Mouse (Mus musculus): ENCODE data around the gene Enkd1. TPM values are rescaled to one million over a fixed set of nuclear protein-coding genes. Genes with fewer than 3 reads are reported as not detected.

The Enkd1 gene
- 34.9 and 35.9 TPM in 2 replicates for polyA plus RNA-seq (2016; fragmentation: Nextera tagmentation; extraction: Ambion mirVana)

GRCm38 (mm10) chr8:105707498-105708403 is at the start of gene Enkd1, which contains the start of gene 4933405L10Rik:
Gene Enkd1 (minus strand): TSS chr8:105708210.
Gene 4933405L10Rik (plus strand): TSS chr8:105707655.
- ATAC-seq (ENCODE audit: insufficient number of reproducible peaks, insufficient read depth, low FRiP score, low TSS enrichment, low read depth), result peak; percentile 77
- H3K27me3 ChIP-seq, result no peaks in the 10 kb centered on the region
- H3K9me3 ChIP-seq, result no peaks in the 10 kb centered on the region
- under 1% methylated on average over 54 of the region's 55 CpGs for WGBS
- peaks cover 19% of the 10 kb centered on the region for H3K36me3 ChIP-seq
- H3K9ac ChIP-seq (replicated peaks), result peak within 1 kb of the TSS; percentile 79
- peaks cover 15% of the 10 kb centered on the region for H3K4me1 ChIP-seq (replicated peaks)
- peak within 1 kb of the TSS; percentile 89 for H3K4me2 ChIP-seq
- H3K27ac ChIP-seq, result peak within 1 kb of the TSS; percentile 64; the same call in 1 of the 2 replicates
- peak within 1 kb of the TSS; percentile 77 for H3K4me3 ChIP-seq (replicated peaks)

GRCm38 (mm10) chr8:105754688-105755087 is 46.7 kb upstream of the Enkd1 start:
- H3K4me2 ChIP-seq, result no peak overlapping the region
- no peak for ATAC-seq (ENCODE audit: insufficient number of reproducible peaks, insufficient read depth, low FRiP score, low TSS enrichment, low read depth)
- no peaks in the 10 kb centered on the region for H3K36me3 ChIP-seq
- peaks cover 21% of the 10 kb centered on the region for H3K4me1 ChIP-seq (replicated peaks)
- H3K27me3 ChIP-seq, result no peaks in the 10 kb centered on the region
- H3K9me3 ChIP-seq, result no peaks in the 10 kb centered on the region
- no peak overlapping the region for H3K4me3 ChIP-seq (replicated peaks)
- no peak overlapping the region for H3K9ac ChIP-seq (replicated peaks)
- no peak overlapping the region for H3K27ac ChIP-seq
- 57% methylated on average over 2 of the region's 2 CpGs for WGBS

GRCm38 (mm10) chr8:105753916-105754315 is 45.9 kb upstream of the Enkd1 start:
- 65% methylated on average over 2 of the region's 2 CpGs for WGBS
- H3K27ac ChIP-seq, result no peak overlapping the region
- H3K4me3 ChIP-seq (replicated peaks), result no peak overlapping the region
- no peaks in the 10 kb centered on the region for H3K27me3 ChIP-seq
- no peak overlapping the region for H3K4me2 ChIP-seq
- H3K9ac ChIP-seq (replicated peaks), result no peak overlapping the region
- H3K36me3 ChIP-seq, result no peaks in the 10 kb centered on the region
- no peaks in the 10 kb centered on the region for H3K9me3 ChIP-seq
- no peak for ATAC-seq (ENCODE audit: insufficient number of reproducible peaks, insufficient read depth, low FRiP score, low TSS enrichment, low read depth)
- peaks cover 25% of the 10 kb centered on the region for H3K4me1 ChIP-seq (replicated peaks)

- Histone ChIP-seq H3K27me3 (no peaks in the 10 kb centered on the region), H3K27ac (peak overlapping the region; percentile 56), H3K4me2 (peak overlapping the region; percentile 32), H3K36me3 (no peaks in the 10 kb centered on the region), H3K9ac (replicated peaks) (no peak overlapping the region), H3K4me3 (replicated peaks) (no peak overlapping the region), H3K9me3 (no peaks in the 10 kb centered on the region), H3K4me1 (replicated peaks) (peaks cover 26% of the 10 kb centered on the region)
- WGBS, result 8% methylated on average over 11 of the region's 11 CpGs
- ATAC-seq (ENCODE audit: insufficient number of reproducible peaks, insufficient read depth, low FRiP score, low TSS enrichment, low read depth), result no peak
Observed at GRCm38 (mm10) chr8:105750606-105751005, 42.6 kb upstream of the Enkd1 start.

GRCm38 (mm10) chr8:105743301-105743700 is 35.3 kb upstream of the Enkd1 start:
- Histone ChIP-seq H3K4me1 (replicated peaks) (peaks cover 14% of the 10 kb centered on the region), H3K27ac (no peak overlapping the region), H3K4me2 (no peak overlapping the region), H3K36me3 (peaks cover 10% of the 10 kb centered on the region; the same call in 1 of the 2 replicates), H3K9me3 (no peaks in the 10 kb centered on the region), H3K27me3 (no peaks in the 10 kb centered on the region), H3K4me3 (replicated peaks) (no peak overlapping the region), H3K9ac (replicated peaks) (no peak overlapping the region)
- no peak for ATAC-seq (ENCODE audit: insufficient number of reproducible peaks, insufficient read depth, low FRiP score, low TSS enrichment, low read depth)
- WGBS, result 85% methylated on average over 4 of the region's 4 CpGs

- Histone ChIP-seq H3K4me1 (replicated peaks) (peaks cover 7% of the 10 kb centered on the region; the same call in 1 of the 2 replicates), H3K9ac (replicated peaks) (no peak overlapping the region), H3K4me2 (no peak overlapping the region), H3K27ac (no peak overlapping the region), H3K27me3 (no peaks in the 10 kb centered on the region), H3K36me3 (peaks cover 17% of the 10 kb centered on the region; the same call in 1 of the 2 replicates), H3K9me3 (no peaks in the 10 kb centered on the region), H3K4me3 (replicated peaks) (no peak overlapping the region)
- no peak for ATAC-seq (ENCODE audit: insufficient number of reproducible peaks, insufficient read depth, low FRiP score, low TSS enrichment, low read depth)
- WGBS, result 87% methylated on average over 5 of the region's 5 CpGs
Observed at GRCm38 (mm10) chr8:105739216-105739615, 31.2 kb upstream of the Enkd1 start.

- WGBS, result 95% methylated on average over 5 of the region's 5 CpGs
- ATAC-seq (ENCODE audit: insufficient number of reproducible peaks, insufficient read depth, low FRiP score, low TSS enrichment, low read depth), result no peak
- Histone ChIP-seq H3K36me3 (peaks cover 17% of the 10 kb centered on the region), H3K4me1 (replicated peaks) (no peaks in the 10 kb centered on the region), H3K27ac (no peak overlapping the region), H3K4me2 (no peak overlapping the region), H3K9ac (replicated peaks) (no peak overlapping the region), H3K4me3 (replicated peaks) (no peak overlapping the region), H3K9me3 (no peaks in the 10 kb centered on the region), H3K27me3 (no peaks in the 10 kb centered on the region)
Observed at GRCm38 (mm10) chr8:105732186-105732585, 24.2 kb upstream of the Enkd1 start.

GRCm38 (mm10) chr8:105727397-105728124 is 19.6 kb upstream of the Enkd1 start:
- peak overlapping the region; percentile 35; the same call in 1 of the 2 replicates for H3K27ac ChIP-seq
- H3K9me3 ChIP-seq, result no peaks in the 10 kb centered on the region
- ATAC-seq (ENCODE audit: insufficient number of reproducible peaks, insufficient read depth, low FRiP score, low TSS enrichment, low read depth), result no peak
- H3K36me3 ChIP-seq, result peaks cover 46% of the 10 kb centered on the region
- no peaks in the 10 kb centered on the region for H3K4me1 ChIP-seq (replicated peaks)
- no peaks in the 10 kb centered on the region for H3K27me3 ChIP-seq
- WGBS, result 84% methylated on average over 18 of the region's 18 CpGs
- H3K9ac ChIP-seq (replicated peaks), result no peak overlapping the region
- H3K4me3 ChIP-seq (replicated peaks), result no peak overlapping the region
- no peak overlapping the region for H3K4me2 ChIP-seq

GRCm38 (mm10) chr8:105725726-105726125 is 17.7 kb upstream of the Enkd1 start:
- 73% methylated on average over 5 of the region's 5 CpGs for WGBS
- Histone ChIP-seq H3K36me3 (peaks cover 47% of the 10 kb centered on the region), H3K9ac (replicated peaks) (no peak overlapping the region), H3K4me3 (replicated peaks) (no peak overlapping the region), H3K4me1 (replicated peaks) (no peaks in the 10 kb centered on the region), H3K9me3 (no peaks in the 10 kb centered on the region), H3K27ac (no peak overlapping the region), H3K27me3 (no peaks in the 10 kb centered on the region), H3K4me2 (no peak overlapping the region)
- ATAC-seq (ENCODE audit: insufficient number of reproducible peaks, insufficient read depth, low FRiP score, low TSS enrichment, low read depth), result no peak

GRCm38 (mm10) chr8:105722861-105723260 is 14.9 kb upstream of the Enkd1 start:
- 92% methylated on average over 9 of the region's 9 CpGs for WGBS

GRCm38 (mm10) chr8:105719637-105720036 is 11.6 kb upstream of the Enkd1 start:
- Histone ChIP-seq H3K27me3 (no peaks in the 10 kb centered on the region), H3K27ac (no peak overlapping the region), H3K36me3 (peaks cover 48% of the 10 kb centered on the region), H3K4me1 (replicated peaks) (no peaks in the 10 kb centered on the region), H3K9me3 (no peaks in the 10 kb centered on the region), H3K4me2 (no peak overlapping the region), H3K4me3 (replicated peaks) (no peak overlapping the region), H3K9ac (replicated peaks) (no peak overlapping the region)
- no peak for ATAC-seq (ENCODE audit: insufficient number of reproducible peaks, insufficient read depth, low FRiP score, low TSS enrichment, low read depth)
- 88% methylated on average over 4 of the region's 4 CpGs for WGBS

More at GRCm38 (mm10) chr8:105722861-105723260, 14.9 kb upstream of the Enkd1 start:
- no peak overlapping the region for H3K9ac ChIP-seq (replicated peaks)
- H3K36me3 ChIP-seq, result peaks cover 44% of the 10 kb centered on the region
- ATAC-seq (ENCODE audit: insufficient number of reproducible peaks, insufficient read depth, low FRiP score, low TSS enrichment, low read depth), result no peak
- H3K27ac ChIP-seq, result no peak overlapping the region
- H3K4me2 ChIP-seq, result no peak overlapping the region
- H3K4me3 ChIP-seq (replicated peaks), result no peak overlapping the region
- H3K27me3 ChIP-seq, result no peaks in the 10 kb centered on the region
- H3K4me1 ChIP-seq (replicated peaks), result no peaks in the 10 kb centered on the region
- no peaks in the 10 kb centered on the region for H3K9me3 ChIP-seq

Measured in limb, embryonic 12.5 days (tissue).